Mouse (Mus musculus) right cerebral cortex, postnatal 10 days (tissue): ENCODE measurements around the gene Prpf6.

Experiments used
- DNase-seq, 2 experiments: peaks; one replicate each; pipeline ENCODE4 v3.0.0; 2021; ENCODE audit warnings: low spot score in 2 of 2

Gene Prpf6

GRCm38 (mm10) chr2:181579681-181580080, 12.0 kb upstream of the Prpf6 start:
- peak in 1 of 2 experiments; percentile 7 for DNase-seq

- DNase-seq, result peak in 1 of 2 experiments; percentile 15
Measured at GRCm38 (mm10) chr2:181580131-181580772, 11.4 kb upstream of the Prpf6 start.

- DNase-seq, result peak; percentile 85 to 90
Measured at GRCm38 (mm10) chr2:181581016-181581401, 10.7 kb upstream of the Prpf6 start.

DNA sequence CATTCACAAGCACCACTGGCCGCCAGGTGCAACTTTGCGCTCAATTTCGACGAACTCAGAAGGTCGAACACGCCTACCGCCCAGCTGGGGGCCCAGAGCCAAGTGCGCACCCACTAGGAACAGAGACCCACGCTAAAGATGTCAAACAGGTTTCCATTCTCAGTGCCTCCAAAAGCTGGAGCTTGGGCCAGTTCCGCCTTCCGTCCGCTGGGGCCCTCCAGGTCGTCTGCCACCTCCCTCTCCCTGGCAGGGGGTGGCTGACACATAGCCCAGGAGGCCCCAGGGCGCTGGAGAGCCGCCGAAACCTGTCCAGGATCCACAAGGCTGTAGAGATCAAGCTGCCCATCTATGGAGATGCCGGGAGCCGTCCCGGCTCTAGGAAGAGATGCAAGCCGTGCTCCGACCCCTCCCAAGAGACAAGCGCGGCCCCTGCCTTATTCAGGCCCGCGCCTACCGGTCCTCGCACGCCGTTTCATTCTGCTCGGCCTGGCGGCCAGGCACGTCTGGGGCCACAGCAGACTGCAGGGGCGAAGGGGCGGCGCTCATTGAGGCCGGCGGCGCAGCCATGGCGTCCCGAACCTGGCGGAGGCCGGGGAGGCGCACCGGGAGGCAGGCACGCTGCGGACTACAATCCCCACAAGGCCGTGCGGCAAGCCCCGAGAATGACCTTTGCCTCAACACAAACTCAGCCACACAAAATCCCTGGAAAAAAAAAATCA, 10.1 kb upstream of the Prpf6 start:
- peak; percentile 91 for DNase-seq

DNA sequence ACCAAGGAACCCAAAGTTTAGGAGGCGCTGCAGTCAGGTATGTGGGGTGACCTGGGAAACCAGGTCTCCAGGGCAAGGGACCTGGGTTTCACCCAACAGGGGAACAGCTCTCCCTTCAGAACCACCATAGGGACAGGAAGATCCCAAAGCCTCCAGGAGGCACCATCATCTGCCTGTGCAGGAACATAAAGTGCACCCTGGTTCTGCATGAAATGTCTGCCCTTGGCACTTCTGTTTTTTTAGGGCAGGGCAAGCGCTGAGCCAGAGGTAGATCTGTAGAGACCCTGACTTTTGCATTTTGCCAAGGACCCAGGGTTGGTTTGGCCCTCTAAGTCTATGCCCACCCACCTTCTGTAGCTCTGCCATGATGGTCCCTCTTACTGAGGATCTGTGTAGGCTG, 9.3 kb upstream of the Prpf6 start:
- DNase-seq, result peak in 1 of 2 experiments; percentile 29

DNA sequence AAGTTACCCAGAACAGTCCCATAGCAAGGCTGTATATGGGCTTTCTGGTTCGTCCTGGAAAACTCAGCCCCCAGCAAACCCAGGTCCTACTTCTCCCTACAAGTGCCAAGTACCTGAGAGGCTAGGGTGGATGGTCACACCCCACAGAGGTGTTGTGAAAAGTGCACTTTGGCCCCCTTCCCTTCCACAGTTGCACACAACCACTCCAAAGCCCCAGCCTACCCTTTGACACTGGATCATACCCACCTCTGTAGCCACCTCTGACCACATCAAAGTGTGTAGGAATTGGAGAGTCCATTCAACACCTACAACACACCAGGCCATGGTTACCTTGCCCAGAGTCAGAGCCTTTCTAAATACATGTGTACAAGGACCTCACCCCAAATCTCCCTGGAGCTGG, 8.7 kb upstream of the Prpf6 start:
- peak in 1 of 2 experiments; percentile 41 for DNase-seq

DNA sequence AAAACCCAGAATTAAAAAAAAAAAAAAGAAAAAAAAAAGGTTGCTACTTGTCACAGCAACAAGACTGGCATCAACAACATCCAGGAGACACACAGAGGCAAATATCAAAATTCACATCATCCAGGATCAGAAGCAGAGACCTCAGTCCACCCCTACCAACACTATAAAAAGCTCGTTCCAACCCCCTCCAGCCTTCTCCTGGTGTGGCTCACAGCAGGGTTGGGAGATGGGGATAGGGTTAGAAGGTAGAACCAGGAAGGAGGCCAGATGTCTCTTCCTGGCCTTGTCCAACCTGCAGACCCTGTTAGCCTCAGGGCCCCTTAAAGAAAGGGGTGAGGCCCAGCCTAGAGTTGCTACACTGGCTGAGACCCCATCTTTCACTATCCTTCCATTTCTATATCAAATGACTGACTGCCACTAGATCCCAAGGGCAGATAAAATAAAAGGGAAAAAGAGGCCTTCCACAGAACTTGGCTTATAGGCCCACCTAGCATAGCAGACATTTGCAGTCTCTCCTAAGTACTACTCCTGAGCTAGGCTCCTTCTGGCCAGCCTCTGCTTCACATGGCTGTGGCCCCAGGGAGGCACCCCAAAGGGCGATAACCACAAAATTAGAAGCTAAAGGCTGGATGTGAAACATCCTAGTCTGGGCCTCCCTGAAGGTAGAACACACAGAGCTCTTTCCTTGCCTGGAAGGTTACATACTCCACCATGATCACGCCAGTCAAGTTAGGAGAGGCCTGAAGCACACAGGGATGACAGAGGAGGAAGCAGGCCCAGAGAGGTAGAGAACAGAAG, 8.0 kb upstream of the Prpf6 start:
- DNase-seq, result no peak

GRCm38 (mm10) chr2:181584411-181584942, 7.2 kb upstream of the Prpf6 start, which contains the start of gene Uckl1:
Uckl1 (minus strand) TSS chr2:181584892.
- no peak for DNase-seq

- DNase-seq, result no peak
Measured at GRCm38 (mm10) chr2:181585506-181585905, 6.2 kb upstream of the Prpf6 start.

- peak in 1 of 2 experiments; percentile 33 for DNase-seq
Measured at GRCm38 (mm10) chr2:181586124-181586523, 5.5 kb upstream of the Prpf6 start.

GRCm38 (mm10) chr2:181587796-181588195, 3.9 kb upstream of the Prpf6 start:
- peak in 1 of 2 experiments; percentile 33 for DNase-seq

DNA sequence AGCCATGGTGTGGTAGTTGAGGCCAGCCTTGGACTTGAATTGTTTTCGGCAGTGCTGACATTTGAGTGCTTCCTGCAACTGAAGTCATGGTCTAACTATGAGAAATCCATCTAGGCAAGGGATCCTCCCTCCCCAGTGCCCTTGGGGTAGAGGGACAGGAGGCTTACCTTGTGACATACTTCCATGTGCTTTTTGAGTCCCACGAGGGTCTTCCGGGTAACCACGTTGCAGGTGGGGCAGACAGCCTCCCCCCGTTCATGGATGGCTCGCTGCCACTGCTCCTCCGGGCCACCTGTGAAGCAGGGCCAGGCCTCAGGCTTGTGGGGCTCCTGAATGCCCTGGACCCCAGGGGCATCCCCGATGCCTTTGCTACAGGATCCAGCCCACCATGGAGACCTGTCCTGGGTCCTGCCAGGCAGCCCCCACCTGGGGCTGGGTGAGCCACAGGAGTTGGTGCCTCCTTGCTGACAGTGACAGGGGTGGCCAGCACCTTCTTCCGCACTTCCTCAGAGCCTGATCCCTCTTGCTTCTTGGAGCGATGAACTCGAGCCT, 3.4 kb upstream of the Prpf6 start:
- peak in 1 of 2 experiments; percentile 33 for DNase-seq

GRCm38 (mm10) chr2:181589011-181589731, 2.5 kb upstream of the Prpf6 start:
- peak in 1 of 2 experiments; percentile 28 for DNase-seq

GRCm38 (mm10) chr2:181589732-181590105, 1.9 kb upstream of the Prpf6 start:
- peak in 1 of 2 experiments; percentile 38 for DNase-seq

DNA sequence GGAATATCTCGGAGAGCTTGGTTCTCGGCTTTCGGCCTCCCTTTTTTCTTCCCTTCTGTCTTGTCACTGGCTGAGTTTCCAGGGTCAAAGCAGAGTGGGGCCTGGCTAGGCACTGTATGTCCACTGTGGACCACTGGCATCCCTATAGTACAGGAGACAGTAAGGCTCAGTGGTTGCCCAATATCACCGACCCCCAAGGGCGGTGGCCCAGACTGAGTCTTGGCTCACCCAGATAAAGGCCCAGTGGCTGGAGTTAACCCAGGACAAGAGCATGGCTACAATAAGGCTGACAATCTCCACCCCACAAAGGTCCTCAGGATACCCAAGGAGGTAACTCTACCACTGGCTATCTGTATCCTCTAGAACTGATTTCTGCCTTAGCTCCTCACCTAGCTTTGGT, 1.2 kb upstream of the Prpf6 start:
- DNase-seq, result peak in 1 of 2 experiments; percentile 33

DNA sequence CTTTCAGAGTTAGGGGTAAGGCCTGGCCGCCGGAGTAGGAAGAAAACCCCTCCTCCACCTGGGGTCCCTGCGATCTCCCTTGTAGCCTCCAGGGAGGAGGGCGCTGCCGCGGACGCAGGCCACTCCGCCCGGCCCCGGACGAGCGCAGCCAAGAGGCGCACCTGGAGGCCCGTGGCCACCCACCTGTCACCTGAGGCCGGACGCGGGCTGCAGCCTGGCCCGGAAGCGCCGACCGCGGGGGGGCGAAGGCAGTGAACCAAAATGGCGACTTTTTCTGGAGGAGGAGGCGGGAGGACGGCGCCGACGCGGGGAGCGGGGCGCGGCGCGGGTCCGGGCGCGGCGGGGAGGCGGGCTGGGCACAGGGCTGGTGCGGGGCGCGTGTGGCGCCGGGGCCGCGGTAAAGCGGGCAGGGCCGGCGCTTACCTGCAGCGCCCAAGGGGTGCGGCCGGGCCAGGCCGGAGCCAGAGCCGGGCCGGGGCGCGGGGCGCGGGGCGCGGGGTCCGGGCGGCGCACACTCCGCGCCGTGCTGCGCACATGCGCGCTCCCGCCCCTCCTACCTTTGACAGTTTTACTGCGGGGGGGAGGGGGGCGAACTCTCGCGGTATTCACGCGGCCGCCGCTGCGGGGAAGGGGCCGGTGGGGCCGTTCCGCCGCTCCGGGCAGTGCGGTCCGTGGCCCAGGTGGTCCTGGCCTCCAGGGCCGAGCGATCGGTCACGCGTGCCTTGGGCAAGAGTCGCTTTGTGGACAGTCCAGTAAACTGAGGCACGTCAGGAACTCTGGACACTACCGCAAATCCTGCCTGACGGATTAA, 768 bp downstream of the Prpf6 start, which contains the start of gene Zfp512b:
TSS of gene Zfp512b (minus strand) at position 573 of the 811 bp plus-strand sequence.
- DNase-seq, result peak; percentile 82 to 85

DNA sequence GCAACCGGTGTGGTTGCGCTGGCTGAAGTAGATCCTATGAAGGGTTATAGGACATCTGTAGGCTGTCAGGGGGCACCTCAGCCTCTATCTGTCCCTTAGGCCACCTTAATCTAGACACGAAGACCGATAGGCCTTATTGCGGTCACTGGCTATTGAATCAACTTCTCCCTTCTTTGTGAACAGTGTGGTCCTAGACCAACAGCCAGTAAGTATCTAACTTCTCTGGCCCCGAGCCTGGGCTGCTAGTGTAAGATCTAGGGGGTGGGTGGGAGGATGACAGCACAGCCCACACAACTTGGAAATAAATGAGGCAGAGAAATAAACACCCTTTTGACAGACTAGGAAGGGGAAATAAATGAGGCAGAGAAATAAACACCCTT, 1.4 kb downstream of the Prpf6 start:
- DNase-seq, result peak in 1 of 2 experiments; percentile 59

DNA sequence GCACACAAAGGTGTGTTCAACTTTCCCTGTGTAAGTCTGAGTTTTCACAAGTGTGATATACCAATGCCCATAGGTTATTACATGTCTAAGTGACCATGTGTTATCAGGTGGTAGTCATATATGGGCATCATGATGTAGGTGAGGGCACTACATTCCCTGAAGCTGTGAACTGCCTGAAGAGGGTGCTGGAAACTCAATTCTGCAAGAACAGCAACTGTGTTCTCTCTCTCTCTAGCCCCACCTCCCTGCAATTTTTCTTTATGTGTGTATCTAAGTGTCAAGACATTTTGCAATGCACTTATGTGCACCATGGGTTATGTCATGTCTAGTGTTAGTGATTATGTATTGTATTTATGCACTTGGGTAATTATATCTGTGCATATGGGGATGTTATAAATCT, 2.3 kb downstream of the Prpf6 start:
- no peak for DNase-seq

- DNase-seq, result peak in 1 of 2 experiments; percentile 51
Measured at GRCm38 (mm10) chr2:181594946-181595696, 3.5 kb downstream of the Prpf6 start.
